Mouse (Mus musculus): ENCODE results near the gene Atxn1.

- TF ChIP-seq CTCF (IDR thresholded peaks at IDR 0.05; ENCODE audit: low read depth, low read length) (no peak), GATA1 (IDR thresholded peaks at IDR 0.05; ENCODE audit: borderline replicate concordance, low read length) (no peak)
These were observed 456.3 kb downstream of the Atxn1 start for GRCm38 (mm10) chr13:45508495-45508894.
